Mouse (Mus musculus) adrenal gland, adult 8-10 months (tissue): ENCODE data around the gene Lhfp. TPM values are rescaled to one million over a fixed set of nuclear protein-coding genes. Genes with fewer than 3 reads are reported as not detected.

Source experiments
- DNase-seq: peaks from one replicate; pipeline ENCODE4 v3.0.0; 2022
- total RNA-seq, 4 experiments: library from RNA; stranded (reverse); gene quantifications; 2 replicates each; pipeline ENCODE4 v1.2.4; 2022

Lhfp gene
- total RNA-seq, 4 experiments from 2014 or later, result 17.4 to 26.7 (median 23.4) TPM

GRCm38 (mm10) chr3:53042240-53042567 is 876 bp downstream of the Lhfp start:
- DNase-seq, result no peak

- DNase-seq, result no peak
Measured at GRCm38 (mm10) chr3:53043206-53043780, 2.0 kb downstream of the Lhfp start.

- DNase-seq, result no peak
Measured at GRCm38 (mm10) chr3:53044238-53044637, 2.9 kb downstream of the Lhfp start.

DNA sequence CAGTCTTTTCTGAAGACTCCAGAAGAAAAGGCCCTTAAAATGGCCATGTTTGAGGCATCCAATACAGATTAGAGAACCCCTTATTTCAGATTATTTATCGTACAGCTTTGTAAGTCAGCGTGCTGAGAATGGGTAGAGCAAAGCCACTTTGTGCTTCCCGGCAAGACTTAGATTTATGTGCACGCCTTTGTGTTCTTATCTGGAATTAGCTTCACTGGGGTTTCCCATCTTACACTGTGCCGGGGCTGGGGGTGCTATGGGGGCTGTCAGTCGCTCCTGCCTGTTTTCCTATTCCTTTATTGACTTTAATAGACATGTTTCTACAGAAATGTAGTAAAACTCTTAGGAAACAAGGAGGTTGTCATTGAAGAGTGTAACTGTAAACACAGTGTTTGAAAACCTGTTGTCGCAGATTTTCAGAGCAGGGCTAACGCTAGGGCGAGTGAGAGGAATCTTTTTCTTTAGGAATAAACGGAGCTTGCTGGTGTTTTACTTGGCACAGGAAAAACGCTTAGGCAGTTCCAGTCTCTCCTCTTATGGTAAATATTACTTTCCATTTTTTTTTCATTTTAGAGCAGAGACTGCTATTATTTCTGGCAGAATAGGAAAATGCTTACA is 3.5 kb downstream of the Lhfp start:
- DNase-seq, result no peak

DNA sequence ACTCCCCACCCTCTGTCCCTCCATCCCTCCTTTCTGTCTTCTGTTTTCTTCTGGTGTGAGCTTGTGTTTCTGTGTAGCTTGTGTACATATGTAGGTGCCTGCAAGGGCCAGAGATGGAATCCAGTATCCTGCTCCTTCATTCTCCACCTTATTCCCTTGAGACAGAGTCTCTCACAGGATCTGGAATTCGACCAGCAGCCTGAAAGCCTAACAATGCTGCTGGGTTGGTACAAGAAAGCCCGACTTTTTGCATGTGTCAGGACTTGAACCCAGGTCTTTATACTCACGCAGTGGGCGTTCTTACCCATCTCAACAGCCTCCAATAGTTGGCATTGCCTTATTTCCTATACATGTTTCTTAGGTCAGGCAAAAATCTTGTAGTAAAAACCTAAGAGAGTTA is 4.4 kb downstream of the Lhfp start:
- DNase-seq, result no peak

DNA sequence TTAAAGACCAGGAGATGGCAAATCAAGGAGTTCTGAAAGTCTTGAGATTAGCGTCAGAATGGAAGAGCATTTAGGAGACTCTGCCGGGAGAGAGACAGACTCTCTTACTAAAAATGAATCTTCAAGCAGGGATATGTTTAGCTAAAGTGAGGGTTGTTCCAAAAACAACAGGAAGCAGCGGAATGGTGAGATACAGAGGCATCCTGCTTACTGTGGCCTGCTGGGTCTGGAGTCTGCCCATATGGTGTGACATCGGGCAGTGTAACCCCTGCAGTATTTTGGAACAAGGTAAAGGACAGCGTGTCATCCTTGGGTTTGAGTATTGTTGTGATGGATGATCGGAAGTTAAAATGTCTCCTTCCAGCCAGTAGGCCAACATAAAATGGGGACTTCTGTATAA is 5.0 kb downstream of the Lhfp start:
- DNase-seq, result no peak

DNA sequence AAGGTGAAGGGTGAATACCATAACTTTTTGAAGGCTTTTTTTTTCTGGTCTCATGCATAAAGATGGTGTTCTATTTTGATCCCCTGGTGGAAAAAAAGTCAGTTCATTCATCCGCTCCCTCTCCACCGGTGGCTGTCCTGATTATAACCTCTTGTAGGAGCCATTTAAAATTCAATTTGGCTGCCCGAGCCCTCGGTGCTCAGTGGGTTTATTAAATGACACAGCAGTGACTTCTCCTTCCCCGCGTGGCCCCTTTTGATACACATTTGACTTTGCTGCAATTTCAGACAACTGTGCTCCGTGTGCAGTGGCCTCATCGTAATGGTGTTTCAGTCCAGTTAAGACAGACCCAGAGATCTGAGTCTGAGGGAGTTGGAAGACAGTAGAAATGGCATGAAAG is 11.1 kb downstream of the Lhfp start:
- DNase-seq, result no peak

DNA sequence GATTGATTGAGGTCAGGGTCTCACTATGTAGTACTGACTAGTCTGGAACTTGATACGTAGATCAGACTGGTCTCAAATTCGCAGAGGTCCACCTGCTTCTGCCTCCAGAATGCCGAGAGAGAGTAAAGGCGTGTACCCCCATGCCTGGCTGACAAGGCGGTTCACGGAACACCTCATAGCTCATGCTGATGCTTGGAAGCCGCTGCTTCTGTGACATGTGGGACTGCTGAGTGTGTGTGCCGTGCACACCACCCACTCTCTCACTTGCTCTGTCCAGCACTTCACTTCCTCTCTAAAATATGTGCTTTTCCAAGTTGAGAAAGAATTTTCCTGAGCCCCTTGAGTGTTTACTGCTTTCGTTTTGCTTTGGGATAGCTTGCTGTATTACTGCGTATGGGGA is 15.1 kb downstream of the Lhfp start:
- no peak for DNase-seq

GRCm38 (mm10) chr3:53059959-53060358 is 18.6 kb downstream of the Lhfp start:
- no peak for DNase-seq

- no peak for DNase-seq
Measured at GRCm38 (mm10) chr3:53063423-53064147, 22.3 kb downstream of the Lhfp start.

- no peak for DNase-seq
Measured at GRCm38 (mm10) chr3:53065267-53066094, 24.2 kb downstream of the Lhfp start.

GRCm38 (mm10) chr3:53066095-53066372 is 24.7 kb downstream of the Lhfp start:
- no peak for DNase-seq

GRCm38 (mm10) chr3:53068399-53068798 is 27.1 kb downstream of the Lhfp start:
- DNase-seq, result no peak

- DNase-seq, result no peak
Measured at GRCm38 (mm10) chr3:53074264-53074663, 32.9 kb downstream of the Lhfp start.

- DNase-seq, result no peak
Measured at GRCm38 (mm10) chr3:53074761-53075160, 33.4 kb downstream of the Lhfp start.

GRCm38 (mm10) chr3:53080286-53080685 is 39.0 kb downstream of the Lhfp start:
- no peak for DNase-seq

DNA sequence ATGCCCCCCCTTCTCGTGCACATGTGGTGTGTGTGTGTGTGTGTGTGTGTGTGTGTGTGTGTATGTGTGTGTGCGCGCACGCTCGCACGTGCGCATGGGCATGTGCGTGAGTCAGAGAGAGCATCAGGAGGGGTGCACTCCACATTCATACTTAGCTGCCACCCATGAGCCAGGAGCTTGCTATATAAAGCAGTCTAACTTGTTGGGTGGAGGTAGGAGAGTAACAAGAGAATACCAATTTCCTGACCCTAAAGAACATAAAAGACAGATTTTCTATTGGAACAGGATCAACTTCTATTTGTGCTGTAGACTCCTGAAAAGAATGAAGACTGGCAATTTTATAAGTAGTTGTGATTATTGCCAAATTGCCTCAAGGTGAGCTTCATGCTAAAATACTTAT is 39.4 kb downstream of the Lhfp start:
- DNase-seq, result no peak

GRCm38 (mm10) chr3:53083717-53084116 is 42.4 kb downstream of the Lhfp start:
- DNase-seq, result no peak

GRCm38 (mm10) chr3:53084806-53085205 is 43.5 kb downstream of the Lhfp start:
- DNase-seq, result no peak

DNA sequence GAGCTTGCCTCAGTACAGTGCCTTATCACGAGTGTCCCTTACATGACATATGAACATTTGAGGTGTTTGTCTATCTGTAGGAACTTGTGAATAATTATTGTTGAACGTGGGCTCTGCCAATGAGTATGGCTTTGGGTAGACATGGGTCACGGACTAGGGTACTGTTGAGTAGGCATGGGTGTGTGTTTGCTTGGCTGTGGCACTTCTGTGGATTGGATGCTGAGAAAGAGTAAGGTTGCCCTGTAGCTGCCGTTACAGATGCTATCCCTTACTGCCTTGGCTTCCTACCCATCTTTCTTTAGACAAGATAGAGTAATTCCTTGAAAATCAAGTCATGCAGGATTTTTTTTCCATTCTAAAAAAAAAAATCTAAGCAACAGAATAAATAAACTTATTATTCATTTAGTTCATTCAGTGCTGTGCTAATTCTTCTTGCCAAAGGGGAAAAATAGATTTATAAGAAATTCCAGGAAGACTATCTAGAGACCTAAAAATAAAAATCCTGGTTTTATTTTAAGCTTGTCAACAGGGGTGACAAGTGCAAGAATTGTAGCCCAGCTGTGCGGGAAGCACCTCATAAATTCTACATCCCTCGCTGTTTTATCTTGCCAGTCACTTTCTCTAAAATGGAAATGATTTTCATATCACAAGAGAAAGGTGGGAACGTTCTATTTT is 45.3 kb downstream of the Lhfp start:
- DNase-seq, result no peak

DNA sequence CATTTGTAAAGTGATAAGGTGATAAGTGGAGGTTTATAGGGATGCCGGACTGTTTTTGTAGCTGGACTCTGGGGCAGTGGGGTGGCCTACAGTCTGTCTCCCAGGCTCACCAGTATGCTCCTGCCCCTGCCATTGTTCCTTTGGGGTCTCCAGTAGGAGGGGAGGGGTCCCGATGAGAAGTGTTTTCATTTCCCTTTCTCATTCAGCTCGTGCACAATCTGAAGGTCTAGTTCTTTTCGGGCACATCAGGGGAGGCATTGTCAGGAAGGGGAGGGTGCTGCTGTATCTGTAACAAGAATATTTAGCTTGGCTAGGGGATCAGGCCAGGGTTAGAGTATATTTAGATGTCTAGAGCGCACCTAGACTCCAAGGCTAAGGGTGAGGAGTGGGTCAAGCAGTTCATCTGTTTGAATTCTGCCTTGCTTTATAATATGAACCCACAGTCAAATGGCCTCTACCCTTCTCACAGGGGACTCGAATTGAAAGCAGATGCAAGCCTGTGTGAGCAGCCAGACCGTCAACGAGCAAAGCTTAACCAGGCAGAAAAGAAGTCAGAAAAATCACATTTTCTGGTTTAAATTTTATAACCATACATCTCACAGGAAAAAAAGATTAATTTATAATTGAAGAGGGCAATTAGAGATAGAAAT is 46.0 kb downstream of the Lhfp start:
- no peak for DNase-seq

DNA sequence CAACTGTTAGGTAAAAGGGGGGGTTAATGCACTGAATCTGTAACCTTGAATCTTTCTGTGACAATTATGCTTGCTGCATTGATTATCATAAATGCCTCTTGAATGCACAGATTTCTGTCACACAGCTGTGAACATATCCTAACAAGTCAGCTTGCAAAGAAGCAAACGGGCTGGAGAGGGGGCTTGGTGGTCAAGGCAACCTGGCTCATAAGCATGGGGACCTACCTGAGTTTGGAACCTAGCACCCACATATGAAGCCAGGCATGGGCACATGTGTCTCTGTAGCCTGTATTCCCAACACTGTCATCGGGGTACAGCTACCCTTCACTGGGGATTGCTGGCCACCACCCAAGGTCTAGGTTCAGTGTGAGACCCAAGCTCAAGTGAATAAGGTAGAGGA is 48.6 kb downstream of the Lhfp start:
- no peak for DNase-seq

- no peak for DNase-seq
Measured at GRCm38 (mm10) chr3:53100210-53100609, 58.9 kb downstream of the Lhfp start.
